Mouse (Mus musculus): Measurements from ENCODE around the gene Efcab9. TPM values are rescaled to one million over a fixed set of nuclear protein-coding genes. Genes with fewer than 3 reads are reported as not detected.

Efcab9 gene
- total and polyA plus RNA-seq, 2 experiments from 2014 or later: not detected

DNA sequence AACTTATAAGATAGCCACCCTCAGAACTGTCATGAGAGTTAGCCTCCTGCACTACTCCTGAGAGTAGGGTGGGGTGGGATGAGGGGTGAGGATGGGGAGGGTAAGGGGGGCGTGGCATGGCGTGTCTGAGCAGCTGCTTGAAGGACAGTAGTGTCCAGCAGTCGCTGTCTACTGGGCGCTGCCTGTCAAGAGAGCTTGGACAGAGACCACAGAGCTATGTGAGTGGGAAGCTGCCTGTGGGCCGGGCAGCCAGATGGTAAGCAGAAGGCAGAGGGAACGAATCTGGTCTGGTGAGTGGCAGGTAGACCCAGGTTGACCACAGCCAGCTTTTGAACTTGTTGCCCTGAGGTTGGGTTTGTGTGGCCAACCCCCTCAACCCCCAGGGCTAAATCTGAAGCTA is 8.6 kb upstream of the Efcab9 start:
- Histone ChIP-seq H3K36me3 (ENCODE audit: insufficient read depth, low read length) (no peaks in the 10 kb centered on the region), H3K9me3 (ENCODE audit: low read length) (no peaks in the 10 kb centered on the region), H3K27ac (no peak overlapping the region), H3K9ac (replicated peaks; ENCODE audit: low read length) (no peak overlapping the region), H3K4me1 (ENCODE audit: insufficient read depth, low read length) (0 out of 2 replicates have a peak, but pooled peaks cover 6% of the 10 kb centered on the region), H3K4me2 (ENCODE audit: low read depth, low read length) (no peak overlapping the region), H3K27me3 (ENCODE audit: insufficient read depth, low read length) (no peaks in the 10 kb centered on the region), H3K4me3 (ENCODE audit: low read length) (no peak overlapping the region)
- DNase-seq (ENCODE audit: low spot score) (no peak), ATAC-seq (no peak)
- no peak for TF ChIP-seq CTCF (IDR thresholded peaks at IDR 0.05; ENCODE audit: low read depth)
- WGBS: 73% methylated on average over 6 of the region's 6 CpGs

DNA sequence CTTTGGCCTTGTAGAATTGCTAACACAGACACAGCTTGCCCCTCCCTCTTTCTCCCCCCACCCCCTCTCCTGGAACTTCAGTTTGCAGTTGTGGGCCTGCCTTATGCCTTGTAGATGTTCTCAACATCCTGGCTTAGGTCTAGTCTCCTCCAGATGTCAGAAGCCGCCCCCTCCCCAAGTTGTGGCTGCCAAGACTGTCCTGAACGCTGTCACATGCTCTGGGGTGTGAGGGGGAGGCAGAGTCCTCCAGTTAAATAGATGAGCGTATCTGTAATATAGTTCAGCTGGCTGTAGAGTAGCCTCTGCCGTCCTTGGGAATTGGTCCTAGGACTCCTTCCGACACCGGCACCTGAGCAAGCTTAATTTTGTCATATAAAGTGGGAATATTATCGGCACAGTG is 7.8 kb upstream of the Efcab9 start:
- no peak for ATAC-seq
- Histone ChIP-seq H3K27me3 (ENCODE audit: insufficient read depth, low read length) (no peaks in the 10 kb centered on the region), H3K4me3 (ENCODE audit: low read length) (no peak overlapping the region), H3K9me3 (ENCODE audit: low read length) (no peaks in the 10 kb centered on the region), H3K27ac (no peak overlapping the region), H3K4me1 (ENCODE audit: insufficient read depth, low read length) (0 out of 2 replicates have a peak, but pooled peaks cover 6% of the 10 kb centered on the region), H3K36me3 (ENCODE audit: insufficient read depth, low read length) (no peaks in the 10 kb centered on the region), H3K9ac (replicated peaks; ENCODE audit: low read length) (no peak overlapping the region), H3K4me2 (ENCODE audit: low read depth, low read length) (no peak overlapping the region)
- DNase-seq (ENCODE audit: low spot score): no peak
- no peak for TF ChIP-seq CTCF (IDR thresholded peaks at IDR 0.05; ENCODE audit: low read depth)
- 87% methylated on average over 7 of the region's 7 CpGs for WGBS

DNA sequence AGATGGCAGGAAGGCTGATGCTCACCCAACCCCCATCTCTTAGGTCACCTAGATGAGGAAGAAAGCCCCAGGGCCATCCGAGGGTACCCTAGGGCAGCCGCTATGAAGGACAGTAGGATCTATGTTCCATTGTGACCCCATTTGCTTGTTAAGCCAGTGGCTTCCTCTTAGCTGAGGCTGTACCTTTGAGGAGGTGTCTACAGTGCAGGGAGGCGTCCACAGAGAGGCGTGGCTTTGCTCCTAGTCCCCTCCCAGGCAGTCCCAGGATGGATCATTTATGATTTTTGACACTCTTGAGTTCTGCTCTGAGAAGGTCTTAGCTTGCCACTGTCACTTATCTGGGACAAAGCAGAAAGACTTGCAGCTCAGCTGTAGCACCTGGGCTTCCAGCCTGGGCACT is 7.0 kb upstream of the Efcab9 start:
- H3K4me1 ChIP-seq (ENCODE audit: insufficient read depth, low read length): 0 out of 2 replicates have a peak, but pooled peaks cover 6% of the 10 kb centered on the region
- H3K27ac ChIP-seq: no peak overlapping the region
- H3K4me3 ChIP-seq (ENCODE audit: low read length): no peak overlapping the region
- WGBS: 83% methylated on average over 4 of the region's 4 CpGs
- TF ChIP-seq CTCF (IDR thresholded peaks at IDR 0.05; ENCODE audit: low read depth): no peak
- H3K9me3 ChIP-seq (ENCODE audit: low read length): no peaks in the 10 kb centered on the region
- no peaks in the 10 kb centered on the region for H3K36me3 ChIP-seq (ENCODE audit: insufficient read depth, low read length)
- ATAC-seq: no peak
- DNase-seq (ENCODE audit: low spot score): no peak
- no peak overlapping the region for H3K4me2 ChIP-seq (ENCODE audit: low read depth, low read length)
- H3K27me3 ChIP-seq (ENCODE audit: insufficient read depth, low read length): no peaks in the 10 kb centered on the region
- no peak overlapping the region for H3K9ac ChIP-seq (replicated peaks; ENCODE audit: low read length)

DNA sequence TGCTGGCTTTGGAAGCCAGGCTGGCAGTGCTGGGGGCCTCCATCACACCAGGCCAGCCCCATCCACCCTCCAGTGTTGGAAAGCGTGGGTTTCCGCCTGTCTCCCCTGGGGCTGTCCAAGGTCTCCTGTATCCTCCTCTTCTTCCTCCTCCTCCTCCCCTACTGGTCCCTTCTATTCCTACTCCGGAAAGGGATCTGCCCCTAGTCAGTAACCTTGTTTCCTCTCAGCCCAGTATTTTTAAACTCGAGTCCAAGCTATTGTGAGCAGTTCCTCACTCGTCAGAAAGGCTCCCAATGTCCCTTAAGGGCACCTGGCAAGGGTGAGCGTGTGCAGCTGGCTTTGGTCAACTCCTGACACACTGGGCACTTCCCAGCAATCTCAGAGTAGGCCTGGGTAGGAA is 6.6 kb upstream of the Efcab9 start:
- no peak for DNase-seq (ENCODE audit: low spot score)
- ATAC-seq: no peak
- TF ChIP-seq CTCF (IDR thresholded peaks at IDR 0.05; ENCODE audit: low read depth): no peak
- no peak overlapping the region for H3K4me2 ChIP-seq (ENCODE audit: low read depth, low read length)
- no peaks in the 10 kb centered on the region for H3K36me3 ChIP-seq (ENCODE audit: insufficient read depth, low read length)
- no peaks in the 10 kb centered on the region for H3K27me3 ChIP-seq (ENCODE audit: insufficient read depth, low read length)
- no peaks in the 10 kb centered on the region for H3K9me3 ChIP-seq (ENCODE audit: low read length)
- 70% methylated on average over 6 of the region's 6 CpGs for WGBS
- no peak overlapping the region for H3K27ac ChIP-seq
- H3K4me1 ChIP-seq (ENCODE audit: insufficient read depth, low read length): 0 out of 2 replicates have a peak, but pooled peaks cover 9% of the 10 kb centered on the region
- no peak overlapping the region for H3K4me3 ChIP-seq (ENCODE audit: low read length)
- H3K9ac ChIP-seq (replicated peaks; ENCODE audit: low read length): no peak overlapping the region

DNA sequence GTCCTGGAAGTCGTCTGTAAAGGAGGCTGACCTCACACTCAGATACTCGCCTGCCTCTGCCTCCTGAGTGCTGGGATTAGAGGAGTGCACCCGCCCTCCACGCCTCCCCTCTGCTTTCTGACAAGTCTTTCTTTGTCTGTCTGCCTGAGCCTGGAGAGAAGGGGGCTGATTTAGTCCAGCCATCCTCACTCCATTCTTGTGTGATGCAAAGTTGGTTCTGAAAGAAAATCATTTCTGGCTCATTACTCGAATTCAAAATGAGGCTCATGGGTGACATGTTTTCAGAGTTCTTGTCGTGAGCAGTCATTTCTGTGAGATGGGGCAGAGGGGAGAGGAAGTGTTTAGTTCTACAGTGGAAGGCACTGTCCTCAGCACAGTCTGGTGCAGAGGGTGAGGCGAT is 5.1 kb upstream of the Efcab9 start:
- no peak overlapping the region for H3K4me3 ChIP-seq (ENCODE audit: low read length)
- H3K9ac ChIP-seq (replicated peaks; ENCODE audit: low read length): no peak overlapping the region
- H3K9me3 ChIP-seq (ENCODE audit: low read length): no peaks in the 10 kb centered on the region
- no peaks in the 10 kb centered on the region for H3K27me3 ChIP-seq (ENCODE audit: insufficient read depth, low read length)
- TF ChIP-seq CTCF (IDR thresholded peaks at IDR 0.05; ENCODE audit: low read depth): no peak
- peak; percentile 53 for DNase-seq (ENCODE audit: low spot score)
- H3K4me2 ChIP-seq (ENCODE audit: low read depth, low read length): no peak overlapping the region
- H3K36me3 ChIP-seq (ENCODE audit: insufficient read depth, low read length): no peaks in the 10 kb centered on the region
- no peak overlapping the region for H3K27ac ChIP-seq
- WGBS: 25% methylated on average over 7 of the region's 7 CpGs
- 0 out of 2 replicates have a peak, but pooled peaks cover 15% of the 10 kb centered on the region for H3K4me1 ChIP-seq (ENCODE audit: insufficient read depth, low read length)
- ATAC-seq: no peak; the same call in 1 of the 2 replicates

DNA sequence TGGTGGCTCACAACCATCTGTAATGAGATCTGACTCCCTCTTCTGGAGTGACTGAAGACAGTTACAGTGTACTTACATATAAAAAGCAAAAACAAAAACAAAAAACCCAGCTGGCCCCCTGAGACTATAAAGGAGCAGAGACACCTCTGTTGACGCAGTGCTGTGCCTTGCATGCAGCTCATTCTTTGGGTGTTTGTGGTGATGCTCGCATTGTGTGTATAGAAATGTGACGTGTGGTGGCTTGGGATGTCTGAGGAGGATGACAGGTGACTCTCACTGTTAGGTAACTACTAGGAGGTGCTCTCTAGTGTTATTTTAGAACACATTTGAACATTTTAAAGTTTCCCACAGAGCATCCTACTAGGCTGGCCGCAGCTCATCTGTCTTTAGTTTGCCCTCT is 3.8 kb upstream of the Efcab9 start:
- no peaks in the 10 kb centered on the region for H3K9me3 ChIP-seq (ENCODE audit: low read length)
- 93% methylated on average over 4 of the region's 4 CpGs for WGBS
- TF ChIP-seq CTCF (IDR thresholded peaks at IDR 0.05; ENCODE audit: low read depth): no peak
- DNase-seq (ENCODE audit: low spot score) (no peak), ATAC-seq (no peak)
- H3K27ac ChIP-seq: no peak overlapping the region
- no peak overlapping the region for H3K9ac ChIP-seq (replicated peaks; ENCODE audit: low read length)
- no peak overlapping the region for H3K4me3 ChIP-seq (ENCODE audit: low read length)
- no peaks in the 10 kb centered on the region for H3K27me3 ChIP-seq (ENCODE audit: insufficient read depth, low read length)
- H3K4me2 ChIP-seq (ENCODE audit: low read depth, low read length): no peak overlapping the region
- H3K4me1 ChIP-seq (ENCODE audit: insufficient read depth, low read length): 0 out of 2 replicates have a peak, but pooled peaks cover 15% of the 10 kb centered on the region
- H3K36me3 ChIP-seq (ENCODE audit: insufficient read depth, low read length): no peaks in the 10 kb centered on the region

DNA sequence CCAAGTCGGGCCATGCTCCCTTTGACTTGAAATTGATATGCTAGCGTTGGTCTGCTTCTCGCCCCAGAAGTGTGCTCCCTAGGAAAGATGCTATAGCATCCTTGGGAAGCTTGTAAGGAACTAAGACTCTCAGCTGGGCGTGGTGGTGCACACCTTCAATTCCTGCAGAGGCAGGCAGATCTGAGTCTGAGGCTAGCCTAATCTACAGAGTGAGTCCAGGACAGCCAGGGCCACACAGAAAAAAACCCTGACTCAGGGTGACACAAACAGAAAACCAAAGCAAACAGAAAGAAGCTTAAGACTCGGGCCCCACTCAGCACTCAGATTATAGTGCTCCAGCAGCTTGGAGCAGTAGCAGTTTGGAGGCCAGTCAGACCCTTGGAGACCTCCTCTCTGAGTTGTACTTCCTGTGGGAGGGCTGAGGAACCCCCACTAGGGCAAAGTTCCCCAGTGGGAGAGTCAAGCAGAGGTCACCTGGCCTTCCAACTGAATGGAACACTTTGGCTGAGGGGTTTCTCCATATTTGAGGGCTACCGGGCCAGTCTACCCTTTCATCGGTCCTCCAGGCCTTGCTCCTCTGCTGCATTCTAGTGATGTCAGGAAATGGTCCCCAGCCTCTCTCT is 2.7 kb upstream of the Efcab9 start:
- Histone ChIP-seq H3K9me3 (ENCODE audit: low read length) (no peaks in the 10 kb centered on the region), H3K4me2 (ENCODE audit: low read depth, low read length) (peak overlapping the region; percentile 100), H3K4me1 (ENCODE audit: insufficient read depth, low read length) (0 out of 2 replicates have a peak, but pooled peaks cover 15% of the 10 kb centered on the region), H3K27ac (no peak overlapping the region), H3K27me3 (ENCODE audit: insufficient read depth, low read length) (no peaks in the 10 kb centered on the region), H3K4me3 (ENCODE audit: low read length) (peak overlapping the region; percentile 68), H3K9ac (replicated peaks; ENCODE audit: low read length) (0 out of 2 replicates have a peak overlapping the region, but pooled peaks have one; percentile 13), H3K36me3 (ENCODE audit: insufficient read depth, low read length) (no peaks in the 10 kb centered on the region)
- 74% methylated on average over 7 of the region's 7 CpGs for WGBS
- no peak for ATAC-seq
- no peak for TF ChIP-seq CTCF (IDR thresholded peaks at IDR 0.05; ENCODE audit: low read depth)
- DNase-seq (ENCODE audit: low spot score): no peak
